15 mouse cellular contexts compared by ENCODE assay signal in the genomic region with DNA sequence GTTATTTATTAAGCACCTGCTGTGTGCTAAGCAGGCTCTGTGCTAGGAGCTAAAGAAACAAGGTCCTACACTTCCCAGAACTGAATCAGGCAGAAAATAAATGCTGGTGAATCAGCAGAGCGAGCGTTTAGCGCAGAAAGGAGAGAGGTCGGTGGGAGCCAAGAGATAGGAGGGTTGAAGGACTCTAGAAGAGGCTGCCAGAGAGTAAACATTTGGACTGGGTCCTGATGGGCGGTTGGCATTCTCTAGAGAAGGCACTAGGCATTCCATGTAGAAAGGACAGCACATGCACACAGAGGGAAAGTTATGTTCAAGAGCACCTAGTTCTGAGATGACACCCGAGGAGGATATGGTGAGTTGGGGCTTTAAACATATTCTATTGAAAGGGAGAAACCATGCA. TPM values are rescaled to one million over a fixed set of nuclear protein-coding genes. Genes with fewer than 3 reads are reported as not detected.
DNase-seq lines count a peak whose midpoint lies in the region; ATAC-seq and TF ChIP-seq lines count a peak whose summit lies in the region.
"Had no signal": no experiment of that assay in that cellular context is flagged by ENCODE, and none has a peak within 500 bp of the region (broad histone marks: within the 10 kb centered on the region; RNA-seq: fewer than 3 reads in every experiment).

No protein-coding gene starts in this region.

- H3K9me3 ChIP-seq in midbrain, postnatal 0 days (ENCODE audit: low read length): no peaks in the 10 kb centered on the region
- no peaks in the 10 kb centered on the region for H3K9me3 ChIP-seq in midbrain, embryonic 11.5 days (ENCODE audit: control insufficient read depth, low read length)
- no peaks in the 10 kb centered on the region for H3K9me3 ChIP-seq in heart, embryonic 15.5 days (replicated peaks)
- H3K9me3 ChIP-seq: embryonic facial prominence, embryonic 13.5 days; kidney, embryonic 15.5 days; limb, embryonic 12.5 days had no signal

- TF ChIP-seq CTCF in midbrain, postnatal 0 days (IDR thresholded peaks at IDR 0.05): no peak

- peak overlapping the region; percentile 86; the same call in 1 of the 2 replicates for H3K4me2 ChIP-seq in midbrain, postnatal 0 days (ENCODE audit: low read depth, low read length, poor library complexity, severe bottlenecking)
- no peak overlapping the region for H3K4me2 ChIP-seq in midbrain, embryonic 11.5 days
- peak overlapping the region; percentile 87 for H3K4me2 ChIP-seq in heart, embryonic 15.5 days
- H3K4me2 ChIP-seq: embryonic facial prominence, embryonic 13.5 days; kidney, embryonic 15.5 days; limb, embryonic 12.5 days had no signal

- no peaks in the 10 kb centered on the region for H3K27me3 ChIP-seq in midbrain, postnatal 0 days (ENCODE audit: insufficient read depth, low read length)
- no peaks in the 10 kb centered on the region for H3K27me3 ChIP-seq in midbrain, embryonic 11.5 days (ENCODE audit: control insufficient read depth, insufficient read depth, low read length)
- no peaks in the 10 kb centered on the region for H3K27me3 ChIP-seq in heart, embryonic 15.5 days
- H3K27me3 ChIP-seq: Patski had no signal

- DNase-seq in cerebellum, adult 9-10 months: peak; percentile 65
- no peak for DNase-seq in cerebellum, adult 11 months
- DNase-seq in midbrain, postnatal 0 days (ENCODE audit: low spot score): no peak
- DNase-seq in midbrain, embryonic 11.5 days (ENCODE audit: low spot score, missing footprints): no peak
- DNase-seq in lung, postnatal 14 days: no peak
- DNase-seq: B cell, adult 2 months; gastrocnemius, postnatal 36 days; thymus, postnatal 36 days had no signal

- ATAC-seq in midbrain, postnatal 0 days (ENCODE audit: low FRiP score): no peak
- no peak for ATAC-seq in midbrain, embryonic 11.5 days (ENCODE audit: low FRiP score)
- no peak for ATAC-seq in heart, embryonic 15.5 days (replicated peaks; ENCODE audit: insufficient number of reproducible peaks, insufficient read depth, low FRiP score, low read depth)
- ATAC-seq in activated CD4-positive, CD25-positive, alpha-beta regulatory T cell, adult 4 months: no peak
- ATAC-seq: Patski had no signal

- H3K27ac ChIP-seq in midbrain, postnatal 0 days (ENCODE audit: low read depth, low read length): no peak overlapping the region
- no peak overlapping the region for H3K27ac ChIP-seq in midbrain, embryonic 11.5 days (ENCODE audit: low read depth, low read length)
- H3K27ac ChIP-seq in heart, embryonic 15.5 days: peak overlapping the region; percentile 83
- H3K27ac ChIP-seq: embryonic facial prominence, embryonic 13.5 days; kidney, embryonic 15.5 days; limb, embryonic 12.5 days; stomach, postnatal 0 days had no signal

- no peaks in the 10 kb centered on the region for H3K36me3 ChIP-seq in midbrain, postnatal 0 days (ENCODE audit: insufficient read depth, low read length)
- H3K36me3 ChIP-seq in midbrain, embryonic 11.5 days (ENCODE audit: control insufficient read depth, insufficient read depth, low read length): no peaks in the 10 kb centered on the region
- H3K36me3 ChIP-seq in heart, embryonic 15.5 days: no peaks in the 10 kb centered on the region
- H3K36me3 ChIP-seq: embryonic facial prominence, embryonic 13.5 days; kidney, embryonic 15.5 days; limb, embryonic 12.5 days had no signal

- H3K4me3 ChIP-seq in midbrain, postnatal 0 days (ENCODE audit: low read depth, low read length): no peak overlapping the region
- no peak overlapping the region for H3K4me3 ChIP-seq in midbrain, embryonic 11.5 days (ENCODE audit: low read depth, low read length)
- H3K4me3 ChIP-seq in heart, embryonic 15.5 days: 0 out of 2 replicates have a peak overlapping the region, but pooled peaks have one; percentile 79
- H3K4me3 ChIP-seq: embryonic facial prominence, embryonic 13.5 days; kidney, embryonic 15.5 days; limb, embryonic 12.5 days had no signal

- 81% methylated on average over 6 of the region's 6 CpGs for whole genome bisulfite sequencing in midbrain, postnatal 0 days
- WGBS in midbrain, embryonic 11.5 days: 88% methylated on average over 6 of the region's 6 CpGs
- 42% methylated on average over 6 of the region's 6 CpGs for WGBS in heart, embryonic 15.5 days

- H3K4me1 ChIP-seq in midbrain, postnatal 0 days (ENCODE audit: insufficient read depth, low read length): no peaks in the 10 kb centered on the region
- H3K4me1 ChIP-seq in midbrain, embryonic 11.5 days (ENCODE audit: control insufficient read depth, insufficient read depth, low read length): no peaks in the 10 kb centered on the region
- H3K4me1 ChIP-seq in heart, embryonic 15.5 days (replicated peaks): peaks cover 42% of the 10 kb centered on the region

- H3K9ac ChIP-seq in midbrain, postnatal 0 days (replicated peaks; ENCODE audit: low read length, poor library complexity, severe bottlenecking): no peak overlapping the region
- no peak overlapping the region for H3K9ac ChIP-seq in midbrain, embryonic 11.5 days (ENCODE audit: low read length)
- H3K9ac ChIP-seq in heart, embryonic 15.5 days: no peak overlapping the region
- H3K9ac ChIP-seq: embryonic facial prominence, embryonic 13.5 days; kidney, embryonic 15.5 days; limb, embryonic 12.5 days had no signal

RNA-seq across cellular contexts. Expression of a gene that starts 2.6 kb away (rescaled TPM):
- 136 and 142 TPM in 2 replicates for total RNA-seq in midbrain, postnatal 0 days (2014; rRNA removed)
- 82.2 and 96.7 TPM in 2 replicates for polyA plus RNA-seq in midbrain, postnatal 0 days (2015; fragmentation: Nextera tagmentation; extraction: Ambion mirVana)
- 9.0 and 12.0 TPM in 2 replicates for polyA plus RNA-seq in midbrain, embryonic 11.5 days (2014; fragmentation: Nextera tagmentation; extraction: Ambion mirVana)
- polyA plus RNA-seq in heart, embryonic 15.5 days (2015; fragmentation: Nextera tagmentation; extraction: Ambion mirVana): 56.1 and 56.4 TPM in 2 replicates
- not detected for polyA plus RNA-seq in activated CD4-positive, CD25-positive, alpha-beta regulatory T cell, adult 4 months (2017; shearing (Covaris generic))

Comparison
In these comparisons a context has a peak if more than half of its experiments do, and no peak if none do; other contexts are left out.
1. RNA of a gene that starts 2.6 kb away (polyA plus RNA-seq): 82.2 to 96.7 TPM in midbrain, postnatal 0 days, 56.1 to 56.4 TPM in heart, embryonic 15.5 days and 9.0 to 12.0 TPM in midbrain, embryonic 11.5 days; not detected in activated CD4-positive, CD25-positive, alpha-beta regulatory T cell, adult 4 months; every median in the first group is over 10 times any median in the second.